Mouse (Mus musculus) ES-Bruce4 (cell line): ENCODE results near the gene Gnpat. TPM values are rescaled to one million over a fixed set of nuclear protein-coding genes. Genes with fewer than 3 reads are reported as not detected.

Experiments
- H3K27ac ChIP-seq: 2 replicates; pipeline ENCODE4 v1.5.1; 2012; ENCODE audit warnings: low read length, inconsistent platforms; ENCODE audit not compliant: insufficient read depth
- H3K27me3 ChIP-seq: 2 replicates; pipeline ENCODE4 v1.6.1; 2012; ENCODE audit warnings: mild to moderate bottlenecking, low read length, inconsistent platforms; ENCODE audit not compliant: control insufficient read depth, poor library complexity, insufficient read depth, severe bottlenecking
- H3K36me3 ChIP-seq: 2 replicates; pipeline ENCODE4 v1.6.1; 2012; ENCODE audit warnings: inconsistent platforms, mild to moderate bottlenecking, low read length, moderate library complexity; ENCODE audit not compliant: control insufficient read depth, poor library complexity, insufficient read depth, severe bottlenecking
- H3K4me1 ChIP-seq: one replicate; pipeline ENCODE4 v1.8.1; 2011; ENCODE audit warnings: low read length; ENCODE audit not compliant: control insufficient read depth, insufficient read depth
- H3K4me3 ChIP-seq: 2 replicates; pipeline ENCODE4 v1.5.1; 2011; ENCODE audit warnings: low read depth, mild to moderate bottlenecking, low read length
- H3K9ac ChIP-seq: 2 replicates; pipeline ENCODE4 v1.6.1; 2012; ENCODE audit warnings: low read depth, mild to moderate bottlenecking, inconsistent platforms; ENCODE audit not compliant: poor library complexity, severe bottlenecking
- H3K9me3 ChIP-seq: replicated peaks from 2 replicates; pipeline ENCODE4 v1.6.1; 2012; ENCODE audit warnings: mild to moderate bottlenecking, low read length, inconsistent platforms; ENCODE audit not compliant: control insufficient read depth, poor library complexity, insufficient read depth, severe bottlenecking
- CTCF ChIP-seq: IDR thresholded peaks from one replicate; pipeline ENCODE4 v1.8.1; 2011; ENCODE audit warnings: low read depth, low read length
- EP300 ChIP-seq: IDR thresholded peaks from 2 replicates; pipeline ENCODE4 v1.6.1; 2011; ENCODE audit warnings: low read depth, low read length; ENCODE audit not compliant: insufficient read depth
- POLR2A ChIP-seq: IDR thresholded peaks from one replicate; pipeline ENCODE4 v1.8.1; 2011; ENCODE audit warnings: low read length; ENCODE audit not compliant: insufficient read depth
- polyA plus RNA-seq: library from polyadenylated mRNA; stranded (reverse); fragments of >200 nt; gene quantifications from 2 replicates; pipeline ENCODE4 v1.2.4, GENCODE M21; 2011; ENCODE audit warnings: low read depth; ENCODE audit not compliant: missing spikeins, insufficient read depth, insufficient read length

Gnpat gene
- polyA plus RNA-seq, 1 experiment = 113 TPM

DNA sequence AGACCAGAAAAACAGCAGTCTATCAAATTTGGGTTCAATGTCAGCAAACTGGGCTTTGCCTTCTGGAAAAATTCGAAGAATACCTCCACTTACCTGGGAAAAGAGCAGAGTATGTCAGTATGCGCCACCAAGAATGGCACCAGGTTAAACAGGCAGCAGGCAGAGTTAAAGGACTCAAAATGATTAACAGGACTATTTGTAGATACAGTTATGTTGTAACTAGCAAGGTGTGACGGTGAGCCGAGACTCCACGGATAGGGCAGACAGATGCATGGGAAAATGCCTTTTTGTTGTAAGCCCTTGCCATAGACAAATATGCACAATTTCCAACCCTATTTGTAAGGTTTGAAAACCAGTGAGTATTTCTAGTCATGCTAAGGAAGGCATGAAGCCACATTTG, 51.2 kb downstream of the Gnpat start:
- no peaks in the 10 kb centered on the region for H3K27me3 ChIP-seq
- no peak overlapping the region for H3K4me3 ChIP-seq
- H3K9me3 ChIP-seq = no peaks in the 10 kb centered on the region
- H3K9ac ChIP-seq = no peak overlapping the region
- no peaks in the 10 kb centered on the region for H3K36me3 ChIP-seq
- TF ChIP-seq POLR2A (no peak), CTCF (no peak), EP300 (no peak)
- H3K4me1 ChIP-seq = no peaks in the 10 kb centered on the region
- H3K27ac ChIP-seq = no peak overlapping the region

DNA sequence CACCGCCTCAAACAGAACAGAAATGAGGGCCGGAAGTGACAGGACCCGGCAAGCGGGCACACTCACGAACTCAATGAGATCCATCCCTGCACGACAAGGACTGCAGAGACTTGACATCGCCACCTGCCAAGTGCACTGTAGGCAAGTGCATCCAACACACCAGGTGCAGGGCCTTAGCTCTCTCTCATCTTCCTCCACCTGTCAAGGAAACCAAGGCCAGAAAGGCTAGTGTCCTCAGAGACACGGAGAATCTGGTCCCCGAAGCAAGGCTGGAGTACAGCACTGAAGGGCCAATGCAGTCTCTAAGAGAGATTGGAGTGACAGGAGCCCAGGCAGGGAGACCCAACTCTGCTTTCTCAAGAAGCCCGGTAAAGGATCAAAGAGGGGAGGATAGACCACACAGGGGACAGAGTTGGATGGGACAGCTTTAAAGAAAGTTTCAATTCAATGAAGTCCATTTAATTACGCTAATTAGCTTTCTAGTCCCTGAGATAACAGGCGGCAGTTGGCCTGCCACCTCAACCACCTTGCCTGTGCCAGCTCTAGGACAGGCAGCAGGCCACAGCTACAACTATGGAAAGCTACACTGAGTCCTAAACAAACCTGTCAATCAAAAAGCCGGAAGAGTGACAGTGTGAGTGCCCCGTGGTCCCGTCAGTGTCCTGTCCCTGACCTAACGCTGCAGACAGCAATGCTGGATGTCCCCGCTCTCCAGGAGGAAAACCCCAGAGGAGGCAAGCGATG, 55.1 kb downstream of the Gnpat start:
- H3K9me3 ChIP-seq = no peaks in the 10 kb centered on the region
- H3K27ac ChIP-seq = no peak overlapping the region
- H3K9ac ChIP-seq = no peak overlapping the region
- no peaks in the 10 kb centered on the region for H3K27me3 ChIP-seq
- H3K36me3 ChIP-seq = no peaks in the 10 kb centered on the region
- TF ChIP-seq CTCF (no peak), EP300 (no peak), POLR2A (no peak)
- no peaks in the 10 kb centered on the region for H3K4me1 ChIP-seq
- no peak overlapping the region for H3K4me3 ChIP-seq

DNA sequence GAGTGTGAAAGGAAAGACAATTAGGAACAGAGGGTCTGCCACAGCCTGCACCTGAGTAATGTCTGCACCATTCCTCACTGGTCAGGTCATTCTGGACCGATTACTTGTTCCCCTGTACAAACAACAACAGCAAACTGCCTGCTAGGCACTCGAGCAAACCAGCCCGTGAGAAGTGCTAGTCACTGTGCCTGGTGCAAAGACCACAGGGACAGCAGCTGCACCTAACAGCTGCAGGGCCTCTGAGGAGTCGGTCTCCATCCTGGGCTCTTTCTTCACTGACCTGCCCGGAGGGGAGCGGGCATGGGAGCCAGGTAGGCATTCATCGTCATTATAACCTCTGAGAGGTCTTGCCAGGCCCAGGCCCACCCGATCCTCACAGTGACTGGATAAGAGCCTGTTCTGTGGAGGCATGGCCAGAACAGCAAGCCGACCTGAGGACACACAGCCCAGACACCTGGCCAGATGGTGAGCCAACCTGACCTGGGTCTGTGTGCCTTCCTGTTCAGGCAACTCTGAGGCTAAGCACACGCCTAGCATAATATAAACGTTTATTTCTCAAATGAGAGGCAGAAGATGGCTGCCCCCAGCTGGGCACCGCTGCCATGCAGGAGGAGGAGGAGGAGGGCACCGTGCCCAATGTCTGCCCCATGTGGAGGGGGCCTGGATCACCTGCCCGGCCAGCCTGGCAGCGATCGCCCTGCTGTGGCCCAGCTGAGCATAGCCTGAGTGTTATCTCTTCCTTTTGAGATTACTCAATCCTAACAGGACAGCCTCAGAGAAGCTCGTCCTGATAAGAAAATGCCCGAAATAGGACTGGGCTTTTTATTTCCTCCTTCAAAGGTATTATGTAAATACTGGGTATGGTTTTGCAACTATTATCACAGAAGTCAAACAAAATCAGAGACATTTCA, 58.8 kb downstream of the Gnpat start:
- H3K4me3 ChIP-seq = no peak overlapping the region
- no peaks in the 10 kb centered on the region for H3K27me3 ChIP-seq
- no peak for TF ChIP-seq EP300
- no peak overlapping the region for H3K27ac ChIP-seq
- no peak overlapping the region for H3K9ac ChIP-seq
- no peaks in the 10 kb centered on the region for H3K9me3 ChIP-seq
- H3K36me3 ChIP-seq = no peaks in the 10 kb centered on the region
- no peaks in the 10 kb centered on the region for H3K4me1 ChIP-seq

DNA sequence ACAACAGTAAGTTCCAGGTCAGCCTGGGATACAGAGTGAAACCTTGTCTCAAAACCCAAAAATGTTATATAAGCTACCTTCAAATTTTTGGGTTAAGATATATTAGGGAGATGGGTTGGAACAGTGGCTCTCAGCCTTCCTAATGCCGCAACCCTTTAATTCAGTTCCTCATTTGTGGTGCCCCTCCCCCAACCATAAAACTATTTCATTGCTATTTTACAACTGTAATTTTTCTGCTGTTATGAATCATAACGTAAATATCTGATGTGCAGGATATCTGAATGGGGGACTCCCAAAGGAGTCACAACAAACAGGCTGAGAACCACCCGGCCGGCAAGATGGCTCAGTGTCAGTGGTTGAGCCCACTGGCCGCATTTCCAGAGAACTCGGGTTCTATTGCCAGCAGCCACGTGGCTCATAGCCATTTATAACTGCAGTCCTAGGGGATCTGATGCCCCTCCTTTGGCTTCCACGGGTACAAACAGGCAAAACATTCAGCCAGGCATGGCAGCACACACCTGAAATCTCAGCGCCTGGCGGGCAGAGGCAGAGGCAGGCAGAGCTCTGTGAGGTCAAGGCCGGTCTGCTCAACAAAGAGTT, 59.8 kb downstream of the Gnpat start:
- Histone ChIP-seq H3K4me1 (no peaks in the 10 kb centered on the region), H3K27me3 (no peaks in the 10 kb centered on the region), H3K36me3 (no peaks in the 10 kb centered on the region), H3K27ac (no peak overlapping the region), H3K9ac (no peak overlapping the region), H3K4me3 (no peak overlapping the region), H3K9me3 (no peaks in the 10 kb centered on the region)
- TF ChIP-seq EP300 (no peak), POLR2A (no peak), CTCF (no peak)

DNA sequence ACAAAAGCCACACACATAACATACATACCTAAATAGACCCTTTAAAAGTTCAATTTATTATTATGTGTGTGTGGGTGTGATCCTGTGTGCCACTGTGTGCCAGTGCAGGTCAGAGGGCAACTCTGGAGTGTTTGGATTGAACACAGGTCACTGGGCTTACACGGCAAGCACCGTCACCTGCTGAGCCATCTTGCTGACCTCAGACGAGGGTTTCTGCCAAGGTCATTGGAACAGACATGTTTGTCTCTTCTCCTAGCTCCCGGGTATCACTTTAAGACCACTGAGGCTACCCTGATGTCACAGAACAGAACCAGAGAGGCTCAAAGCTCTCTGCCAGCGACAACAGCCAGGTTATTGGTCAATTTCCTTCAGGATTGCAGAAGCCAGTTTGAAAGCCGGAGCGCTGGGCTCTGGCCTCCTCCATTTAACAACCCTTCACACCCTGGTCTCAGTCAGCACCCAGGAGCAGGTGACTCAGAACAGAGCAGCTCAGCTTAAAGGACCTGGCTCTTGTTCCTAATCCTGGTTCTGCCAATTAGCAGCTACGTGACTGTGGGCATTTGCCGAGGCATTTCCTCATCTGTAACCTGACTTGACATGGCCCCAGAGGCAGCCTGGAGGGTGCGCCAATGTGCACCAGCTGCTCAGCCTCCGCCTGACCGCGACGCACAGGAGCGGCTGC, 61.3 kb downstream of the Gnpat start:
- Histone ChIP-seq H3K9ac (no peak overlapping the region), H3K4me3 (no peak overlapping the region), H3K9me3 (no peaks in the 10 kb centered on the region), H3K27ac (no peak overlapping the region), H3K27me3 (no peaks in the 10 kb centered on the region), H3K4me1 (no peaks in the 10 kb centered on the region), H3K36me3 (no peaks in the 10 kb centered on the region)
- TF ChIP-seq EP300 (no peak), CTCF (no peak), POLR2A (no peak)
